Mouse (Mus musculus) forebrain, embryonic 10.5 days (tissue): ENCODE results near the gene Egln2. TPM values are rescaled to one million over a fixed set of nuclear protein-coding genes. Genes with fewer than 3 reads are reported as not detected.

Experiments
- DNase-seq: peaks from one replicate; pipeline ENCODE4 v3.0.0-alpha.2; 2017; ENCODE audit warnings: low spot score; ENCODE audit errors: extremely low spot score
- H3K27ac ChIP-seq: fragments of 300-500 bp; sonication (generic); 2 replicates; pipeline ENCODE4 v1.5.1; 2016; ENCODE audit warnings: mild to moderate bottlenecking
- H3K27me3 ChIP-seq: fragments of 300-500 bp; sonication (generic); 2 replicates; pipeline ENCODE4 v1.6.1; 2016; ENCODE audit warnings: mild to moderate bottlenecking; ENCODE audit not compliant: poor library complexity, severe bottlenecking
- H3K36me3 ChIP-seq: fragments of 300-500 bp; sonication (generic); replicated peaks from 2 replicates; pipeline ENCODE4 v1.6.1; 2016; ENCODE audit warnings: mild to moderate bottlenecking, moderate library complexity
- H3K4me1 ChIP-seq: fragments of 300-500 bp; sonication (generic); 2 replicates; pipeline ENCODE4 v1.6.1; 2016
- H3K4me3 ChIP-seq: fragments of 300-500 bp; sonication (generic); 2 replicates; pipeline ENCODE4 v1.5.1; 2016; ENCODE audit warnings: mild to moderate bottlenecking, moderate library complexity
- H3K9me3 ChIP-seq: fragments of 300-500 bp; sonication (generic); 2 replicates; pipeline ENCODE4 v1.6.1; 2016; ENCODE audit warnings: mild to moderate bottlenecking, moderate library complexity
- WGBS: fragments of 180-500 bp; shearing (Covaris S2); methylation state at CpG from one replicate; pipeline ENCODE4 v1.1.7; 2016; 5-methylcytosine and 5-hydroxymethylcytosine counted together
- polyA plus RNA-seq: library from polyadenylated mRNA; unstranded; fragments of >200 nt; fragmentation: Nextera tagmentation; extraction: Ambion mirVana; gene quantifications from 2 replicates; pipeline ENCODE4 v1.2.1, GENCODE M21; 2016

Gene Egln2
- polyA plus RNA-seq, 1 experiment from 2014 or later: 74.0 TPM

- Histone ChIP-seq H3K9me3 (no peaks in the 10 kb centered on the region), H3K4me1 (peaks cover 42% of the 10 kb centered on the region), H3K27ac (peak overlapping the region; percentile 98), H3K27me3 (no peaks in the 10 kb centered on the region), H3K4me3 (peak overlapping the region; percentile 77), H3K36me3 (peaks cover 51% of the 10 kb centered on the region)
- 82% methylated on average over 11 of the region's 11 CpGs for WGBS
- DNase-seq: no peak
Observed at GRCm38 (mm10) chr7:27167475-27168094, 983 bp upstream of the Egln2 start.

GRCm38 (mm10) chr7:27166229-27166613, 381 bp downstream of the Egln2 start:
- Histone ChIP-seq H3K4me3 (peak overlapping the region; percentile 77), H3K27me3 (no peaks in the 10 kb centered on the region), H3K4me1 (peaks cover 50% of the 10 kb centered on the region), H3K9me3 (no peaks in the 10 kb centered on the region), H3K27ac (peak overlapping the region; percentile 98), H3K36me3 (peaks cover 52% of the 10 kb centered on the region)
- WGBS: under 1% methylated on average over 35 of the region's 43 CpGs
- no peak for DNase-seq

- H3K27me3 ChIP-seq: no peaks in the 10 kb centered on the region
- H3K36me3 ChIP-seq: peaks cover 52% of the 10 kb centered on the region
- H3K9me3 ChIP-seq: no peaks in the 10 kb centered on the region
- WGBS: 7% methylated on average over 8 of the region's 8 CpGs
- no peak for DNase-seq
- H3K27ac ChIP-seq: peak overlapping the region; percentile 98
- H3K4me1 ChIP-seq: peaks cover 54% of the 10 kb centered on the region
- H3K4me3 ChIP-seq: peak overlapping the region; percentile 77
Observed at GRCm38 (mm10) chr7:27165696-27166095, 906 bp downstream of the Egln2 start.

GRCm38 (mm10) chr7:27165007-27165655, 1.5 kb downstream of the Egln2 start:
- Histone ChIP-seq H3K4me3 (peak overlapping the region; percentile 77), H3K36me3 (peaks cover 54% of the 10 kb centered on the region), H3K9me3 (no peaks in the 10 kb centered on the region), H3K27me3 (no peaks in the 10 kb centered on the region), H3K4me1 (peaks cover 60% of the 10 kb centered on the region), H3K27ac (peak overlapping the region; percentile 98)
- DNase-seq: no peak
- WGBS: 81% methylated on average over 23 of the region's 23 CpGs

GRCm38 (mm10) chr7:27164112-27164947, 2.3 kb downstream of the Egln2 start:
- 88% methylated on average over 33 of the region's 33 CpGs for WGBS
- Histone ChIP-seq H3K4me3 (peak overlapping the region; percentile 77), H3K36me3 (peaks cover 62% of the 10 kb centered on the region), H3K27me3 (no peaks in the 10 kb centered on the region), H3K4me1 (peaks cover 65% of the 10 kb centered on the region), H3K27ac (0 out of 2 replicates have a peak overlapping the region, but pooled peaks have one; percentile 0), H3K9me3 (no peaks in the 10 kb centered on the region)
- no peak for DNase-seq

- no peak overlapping the region for H3K27ac ChIP-seq
- peaks cover 65% of the 10 kb centered on the region for H3K4me1 ChIP-seq
- 94% methylated on average over 5 of the region's 5 CpGs for WGBS
- peak overlapping the region; percentile 77; the same call in 1 of the 2 replicates for H3K4me3 ChIP-seq
- H3K27me3 ChIP-seq: no peaks in the 10 kb centered on the region
- peaks cover 70% of the 10 kb centered on the region for H3K36me3 ChIP-seq
- no peaks in the 10 kb centered on the region for H3K9me3 ChIP-seq
- no peak for DNase-seq
Observed at GRCm38 (mm10) chr7:27163450-27163805, 3.2 kb downstream of the Egln2 start.

- DNase-seq: no peak
- peaks cover 73% of the 10 kb centered on the region for H3K36me3 ChIP-seq
- no peaks in the 10 kb centered on the region for H3K9me3 ChIP-seq
- H3K27me3 ChIP-seq: no peaks in the 10 kb centered on the region
- no peak overlapping the region for H3K27ac ChIP-seq
- WGBS: 86% methylated on average over 5 of the region's 5 CpGs
- H3K4me1 ChIP-seq: peaks cover 65% of the 10 kb centered on the region
- H3K4me3 ChIP-seq: peak overlapping the region; percentile 77; the same call in 1 of the 2 replicates
Observed at GRCm38 (mm10) chr7:27162780-27163449, 3.7 kb downstream of the Egln2 start.

- 90% methylated on average over 4 of the region's 4 CpGs for WGBS
- H3K9me3 ChIP-seq: no peaks in the 10 kb centered on the region
- H3K4me3 ChIP-seq: no peak overlapping the region
- H3K36me3 ChIP-seq: peaks cover 83% of the 10 kb centered on the region
- no peaks in the 10 kb centered on the region for H3K27me3 ChIP-seq
- no peak for DNase-seq
- peaks cover 55% of the 10 kb centered on the region for H3K4me1 ChIP-seq
- no peak overlapping the region for H3K27ac ChIP-seq
Observed at GRCm38 (mm10) chr7:27161744-27162143, 4.9 kb downstream of the Egln2 start.

- H3K4me3 ChIP-seq: no peak overlapping the region
- H3K36me3 ChIP-seq: peaks cover 86% of the 10 kb centered on the region
- H3K27ac ChIP-seq: no peak overlapping the region
- H3K9me3 ChIP-seq: no peaks in the 10 kb centered on the region
- peaks cover 55% of the 10 kb centered on the region for H3K4me1 ChIP-seq
- no peak for DNase-seq
- no peaks in the 10 kb centered on the region for H3K27me3 ChIP-seq
- 92% methylated on average over 3 of the region's 3 CpGs for WGBS
Observed at GRCm38 (mm10) chr7:27160921-27161320, 5.7 kb downstream of the Egln2 start.

GRCm38 (mm10) chr7:27159882-27160281, 6.7 kb downstream of the Egln2 start:
- Histone ChIP-seq H3K4me1 (peaks cover 46% of the 10 kb centered on the region), H3K36me3 (peaks cover 80% of the 10 kb centered on the region), H3K27me3 (no peaks in the 10 kb centered on the region), H3K9me3 (no peaks in the 10 kb centered on the region), H3K4me3 (no peak overlapping the region), H3K27ac (no peak overlapping the region)
- 29% methylated on average over 8 of the region's 8 CpGs for WGBS
- peak; percentile 81 for DNase-seq

- Histone ChIP-seq H3K4me3 (no peak overlapping the region), H3K4me1 (peaks cover 40% of the 10 kb centered on the region), H3K27ac (no peak overlapping the region), H3K9me3 (no peaks in the 10 kb centered on the region), H3K27me3 (no peaks in the 10 kb centered on the region), H3K36me3 (peaks cover 74% of the 10 kb centered on the region)
- DNase-seq: no peak
- WGBS: 94% methylated on average over 6 of the region's 6 CpGs
Observed at GRCm38 (mm10) chr7:27159256-27159655, 7.3 kb downstream of the Egln2 start.

GRCm38 (mm10) chr7:27158171-27158570, 8.4 kb downstream of the Egln2 start:
- no peak overlapping the region for H3K4me3 ChIP-seq
- H3K9me3 ChIP-seq: no peaks in the 10 kb centered on the region
- H3K4me1 ChIP-seq: peaks cover 29% of the 10 kb centered on the region
- 96% methylated on average over 9 of the region's 9 CpGs for WGBS
- no peak overlapping the region for H3K27ac ChIP-seq
- no peak for DNase-seq
- peaks cover 63% of the 10 kb centered on the region for H3K36me3 ChIP-seq
- no peaks in the 10 kb centered on the region for H3K27me3 ChIP-seq
